Mouse (Mus musculus) ES-E14 (cell line): ENCODE data around the gene Cryzl1.
A peak's percentile ranks its signal among the peaks of the same experiment; 100 is the strongest.

Experiments
- CHD2 ChIP-seq: IDR thresholded peaks from 2 replicates; pipeline ENCODE4 v1.6.1; 2014; ENCODE audit warnings: mild to moderate bottlenecking, low read depth, low read length, inconsistent platforms
- HCFC1 ChIP-seq: IDR thresholded peaks from 2 replicates; pipeline ENCODE4 v1.6.1; 2012; ENCODE audit warnings: low read length, inconsistent platforms, borderline replicate concordance; ENCODE audit not compliant: insufficient read depth
- MAFK ChIP-seq: IDR thresholded peaks from 2 replicates; pipeline ENCODE4 v1.6.1; 2014; ENCODE audit warnings: mild to moderate bottlenecking, low read depth, low read length, inconsistent platforms; ENCODE audit not compliant: insufficient read depth
- ZC3H11A ChIP-seq: IDR thresholded peaks from 2 replicates; pipeline ENCODE4 v1.6.1; 2012; ENCODE audit warnings: low read depth, mild to moderate bottlenecking, inconsistent platforms, low read length, borderline replicate concordance
- ZNF384 ChIP-seq: IDR thresholded peaks from 2 replicates; pipeline ENCODE4 v1.6.1; 2012; ENCODE audit warnings: low read depth, low read length, inconsistent platforms

DNA sequence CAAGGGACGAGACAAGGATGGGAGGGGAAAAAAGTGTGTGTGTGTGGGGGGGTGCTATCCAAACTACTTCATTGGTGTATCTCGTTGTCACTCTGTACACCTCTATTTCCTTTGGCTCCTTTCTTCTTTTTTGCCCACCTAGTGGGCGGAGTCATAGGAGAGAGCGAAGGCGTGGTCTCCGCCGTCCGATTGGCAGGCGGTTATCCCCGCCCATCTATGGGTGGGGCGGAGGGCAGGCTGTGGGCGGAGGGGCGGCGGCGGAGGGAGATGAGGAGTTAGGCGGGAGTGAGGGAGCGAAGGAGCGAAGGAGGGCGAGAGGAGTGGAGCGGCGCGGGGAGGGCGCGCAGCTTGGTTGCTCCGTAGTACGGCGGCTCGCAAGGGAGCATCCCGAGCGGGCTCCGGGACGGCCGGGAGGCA, 299 bp upstream of the Cryzl1 start, which contains the start of gene Itsn1:
- TF ChIP-seq ZC3H11A (no peak), MAFK (no peak), HCFC1 (no peak), CHD2 (peak; percentile 69; the same call in 1 of the 2 replicates), ZNF384 (no peak)
